Mouse (Mus musculus) liver, adult 10 weeks (tissue): Measurements from ENCODE around the gene Mtmr1. TPM values are rescaled to one million over a fixed set of nuclear protein-coding genes. Genes with fewer than 3 reads are reported as not detected.

Experiments
- polyA plus RNA-seq: library from polyadenylated mRNA; stranded (reverse); fragments of 350-450 nt; fragmentation: Illumina TruSeq; extraction: RNeasy Lipid Tissue Mini Kit (QIAGEN cat#74804); gene quantifications from one replicate; pipeline ENCODE4 v1.2.3, GENCODE M21; 2014; ENCODE audit warnings: low read depth, low replicate concordance

Gene Mtmr1
- polyA plus RNA-seq: 27.8 TPM

DNA sequence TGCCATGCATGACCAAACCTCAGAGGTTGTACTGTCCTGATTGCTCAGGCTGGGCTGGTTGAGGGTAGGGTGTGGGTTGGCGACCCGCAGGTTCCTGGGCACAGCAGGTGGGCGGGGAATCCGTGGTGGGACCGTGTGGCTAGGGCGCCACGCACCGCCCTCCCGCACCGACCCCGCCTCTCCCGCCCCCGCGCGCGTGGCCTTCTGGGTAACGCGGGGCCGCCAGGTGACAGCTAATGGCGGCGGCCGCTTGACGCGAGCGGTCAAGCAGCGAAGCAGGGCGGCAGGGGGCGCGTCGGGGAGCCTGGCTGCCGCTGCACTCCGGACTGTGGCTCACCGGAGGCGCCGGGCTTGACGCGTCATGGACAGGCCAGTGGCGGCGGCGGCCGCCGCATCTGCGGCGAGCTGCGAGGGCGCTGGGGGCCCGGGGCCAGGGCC, at the start of gene Mtmr1:
TSS of gene Mtmr1 (plus strand) at position 207 of the 438 bp plus-strand sequence.

Other genes starting within 250 kb of the Mtmr1 start
- 16.4 TPM for gene Mtm1, start 154.0 kb upstream of the Mtmr1 start, polyA plus RNA-seq
- gene Cd99l2, start 128.1 kb downstream of the Mtmr1 start, polyA plus RNA-seq: 14.0 TPM
- gene Hmgb3, start 191.2 kb downstream of the Mtmr1 start, polyA plus RNA-seq: 40.5 TPM